Mouse (Mus musculus): ENCODE measurements at regions not wholly inside any gene's neighbourhood (a gene's known extent, or its start where the extent isn't known, plus 50 kb on each side); places are given as distances from the start of the nearest gene placed in this dataset.

GRCm38 (mm10) chr3:147750842-147751191, 898.6 kb downstream of the Ttll7 start:
- TF ChIP-seq CTCF (IDR thresholded peaks at IDR 0.05; ENCODE audit: borderline replicate concordance, insufficient read depth, low read length) (no peak), POLR2A (IDR thresholded peaks at IDR 0.05; ENCODE audit: low read depth, low read length) (no peak)

All from embryonic fibroblast, embryonic 13.5 days (primary cell).